Mouse (Mus musculus) mouse trophoblast stem cell (cell line): ENCODE data around the gene Qrich1.

Experiments used
- in situ Hi-C, 2 experiments: fragments of 300-500 bp; cut with MseI, MboI; formaldehyde crosslinking; loops; 2 replicates in 1 of 2; 3 replicates in 1 of 2; pipeline ENCODE4 v1.15.1; 2025

Gene Qrich1

GRCm38 (mm10) chr9:108563671-108564070, 47.1 kb downstream of the Qrich1 start:
- in situ Hi-C loops = no loop called here

- in situ Hi-C loops = no loop called here
Observed at GRCm38 (mm10) chr9:108564131-108564530, 47.5 kb downstream of the Qrich1 start.

DNA sequence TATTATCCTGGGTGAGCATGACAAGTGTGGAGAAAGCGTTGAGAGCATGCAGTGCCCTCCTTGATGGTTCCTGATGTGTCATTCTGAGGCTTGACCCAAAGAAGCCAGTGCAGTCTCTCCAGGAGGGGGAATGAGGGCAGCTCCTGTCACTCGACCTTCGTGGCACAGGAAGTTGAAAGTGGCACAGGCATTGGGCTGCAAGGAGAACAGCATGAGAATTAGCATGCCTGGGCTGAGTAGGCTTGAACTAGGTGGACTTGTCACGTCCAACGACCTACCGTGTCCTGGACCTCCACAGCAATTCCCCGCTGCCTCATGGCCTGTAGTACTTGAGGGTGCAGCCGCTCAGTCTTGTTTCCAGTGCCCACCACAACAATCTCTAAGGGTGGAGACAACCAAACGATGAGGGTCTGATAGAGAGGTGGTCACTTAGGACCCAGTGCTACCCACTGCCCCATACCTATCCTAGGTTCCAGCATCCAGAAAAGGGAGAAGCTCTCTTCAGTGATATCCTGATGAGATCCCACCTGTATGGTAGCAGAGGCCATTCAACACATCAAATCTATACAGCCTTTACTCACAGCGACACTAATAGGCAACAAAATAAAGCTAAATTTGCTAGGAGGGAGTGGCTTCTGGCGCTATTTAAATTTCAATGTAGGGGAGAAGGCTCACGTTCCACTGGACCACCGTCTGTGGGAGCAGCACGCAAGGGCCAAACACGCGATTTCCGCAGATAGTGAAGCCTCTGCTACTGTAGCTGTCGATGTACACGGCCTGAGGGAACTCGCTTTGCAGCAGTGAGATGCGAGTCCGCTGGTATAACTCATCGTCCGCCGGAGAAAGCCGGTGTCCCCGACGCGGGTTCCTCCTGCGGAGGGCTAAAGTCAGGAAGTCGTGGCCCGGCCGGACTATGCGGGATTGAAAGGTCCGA, 49.5 kb downstream of the Qrich1 start:
- in situ Hi-C loops = no loop called here

DNA sequence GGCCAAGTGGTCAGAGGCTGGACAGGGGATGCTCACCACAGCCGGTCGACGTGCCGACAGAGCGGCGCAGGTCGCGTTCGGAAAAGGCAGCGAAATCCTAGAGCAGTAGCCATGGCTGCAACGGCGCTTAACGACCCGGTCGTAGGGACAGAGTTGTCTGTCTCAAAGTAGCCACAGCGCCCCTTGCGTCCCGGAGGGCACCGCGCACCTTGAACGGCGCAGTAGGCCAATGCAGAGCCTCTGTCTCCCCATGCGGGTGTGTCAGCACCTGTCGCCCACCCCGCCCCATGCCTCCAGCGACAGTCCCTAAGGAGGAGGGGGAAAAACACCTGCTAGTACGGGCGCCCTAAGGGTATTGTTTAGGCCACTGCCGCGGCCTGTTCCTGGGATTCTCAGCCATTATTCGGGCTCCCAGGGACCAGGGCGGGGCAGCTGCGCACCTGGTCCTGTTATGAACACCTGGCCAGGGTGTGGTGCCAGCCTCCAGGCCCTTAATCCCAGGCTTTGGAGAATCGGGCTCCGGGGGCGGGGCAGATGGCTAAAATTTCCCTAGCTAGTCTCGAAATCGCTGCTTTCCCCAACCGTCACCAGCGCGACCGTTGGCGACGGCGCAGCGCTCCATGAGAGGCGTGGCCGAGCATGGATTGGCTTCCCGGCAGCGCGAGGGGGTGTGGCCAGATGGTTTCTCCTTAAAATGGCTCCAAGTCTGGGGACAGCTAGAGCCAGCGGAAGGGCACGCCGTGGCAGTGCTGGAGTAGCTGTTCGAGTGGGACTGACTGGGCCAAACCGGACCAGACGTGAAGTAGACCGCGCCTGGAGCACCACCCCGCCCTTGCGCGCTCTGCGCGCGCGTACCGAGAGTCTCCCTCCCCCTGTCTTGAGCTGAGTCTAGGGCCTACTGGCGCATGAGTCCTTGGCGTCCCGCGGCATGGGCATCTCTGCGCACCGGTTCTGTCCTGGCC, 50.5 kb downstream of the Qrich1 start, which contains the start of gene Ndufaf3:
TSS of gene Ndufaf3 (minus strand) at position 620 of the 962 bp plus-strand sequence.
- in situ Hi-C loops = no loop called here

GRCm38 (mm10) chr9:108567931-108568419, 51.4 kb downstream of the Qrich1 start:
- in situ Hi-C loops = no loop called here

GRCm38 (mm10) chr9:108568511-108568921, 51.9 kb downstream of the Qrich1 start:
- in situ Hi-C loops = no loop called here

DNA sequence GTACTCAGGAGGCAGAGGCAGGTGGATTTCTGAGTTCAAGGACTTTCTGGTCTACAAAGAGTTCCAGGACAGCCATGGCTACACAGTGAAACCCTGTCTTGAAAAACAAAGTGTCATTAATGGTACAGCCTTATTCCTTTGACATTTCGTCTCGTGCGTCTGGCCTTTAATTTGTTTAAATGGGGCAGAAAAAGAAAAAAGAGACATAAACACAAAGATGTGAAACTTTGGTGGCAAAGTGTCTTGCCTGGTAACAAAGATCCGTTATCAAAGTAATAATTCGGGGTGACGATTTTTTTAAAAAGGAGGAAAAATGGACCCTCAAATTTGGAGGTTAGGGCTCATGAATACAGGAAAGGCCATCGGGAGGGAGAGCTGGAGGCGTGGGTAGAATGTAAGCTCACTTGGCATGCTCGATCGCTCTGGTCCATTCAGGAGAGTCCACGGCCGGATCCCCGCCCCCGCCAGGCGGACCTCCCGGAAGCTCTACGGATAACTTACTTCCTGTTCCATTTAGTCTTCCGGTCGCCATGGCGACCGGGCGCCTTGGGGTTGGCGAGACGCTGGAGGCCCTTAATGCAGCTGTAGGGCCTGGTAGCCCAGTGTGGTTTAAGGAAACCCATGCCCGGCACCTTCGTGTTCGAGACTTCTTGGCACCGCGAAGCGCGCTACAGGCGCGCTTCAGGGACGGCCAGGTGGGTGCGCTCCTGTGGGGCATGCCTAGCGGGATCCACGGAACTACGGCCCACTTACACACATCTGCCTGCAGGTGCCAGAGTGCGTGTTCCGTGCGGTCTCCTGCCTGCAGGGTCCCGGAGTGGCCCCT, 53.0 kb downstream of the Qrich1 start, which contains the start of gene Dalrd3:
TSS of gene Dalrd3 (plus strand) at position 506 of the 826 bp plus-strand sequence.
- in situ Hi-C loops = no loop called here

GRCm38 (mm10) chr9:108570207-108570896, 53.7 kb downstream of the Qrich1 start:
- in situ Hi-C loops = no loop called here

- in situ Hi-C loops = no loop called here
Observed at GRCm38 (mm10) chr9:108571401-108571973, 54.9 kb downstream of the Qrich1 start.

GRCm38 (mm10) chr9:108572321-108572720, 55.7 kb downstream of the Qrich1 start:
- in situ Hi-C loops = no loop called here

GRCm38 (mm10) chr9:108573774-108574690, 57.4 kb downstream of the Qrich1 start:
- in situ Hi-C loops = no loop called here

DNA sequence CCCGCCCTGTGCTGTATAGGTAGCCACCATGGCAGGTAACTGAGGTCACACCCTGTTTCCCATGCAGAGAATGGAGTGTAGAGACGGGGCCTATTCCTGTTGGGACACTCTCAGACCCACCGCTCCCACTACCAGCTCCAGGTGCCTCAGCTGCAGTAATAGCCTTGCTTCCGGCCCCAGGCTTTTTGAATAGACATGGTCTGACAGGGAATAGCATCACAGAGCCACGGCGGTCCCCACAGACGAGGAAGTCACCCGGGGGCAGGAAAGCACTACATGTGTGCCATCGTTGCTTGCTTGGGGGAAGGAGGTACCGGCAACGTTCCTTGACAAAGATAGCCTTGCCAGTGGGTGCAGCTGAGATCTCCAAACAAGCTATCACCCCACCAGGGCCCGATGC, 58.3 kb downstream of the Qrich1 start:
- in situ Hi-C loops = no loop called here

- in situ Hi-C loops = no loop called here
Observed at GRCm38 (mm10) chr9:108575321-108576297, 59.0 kb downstream of the Qrich1 start.

GRCm38 (mm10) chr9:108577025-108577424, 60.4 kb downstream of the Qrich1 start:
- in situ Hi-C loops = no loop called here

- in situ Hi-C loops = no loop called here
Observed at GRCm38 (mm10) chr9:108577934-108578544, 61.4 kb downstream of the Qrich1 start.

GRCm38 (mm10) chr9:108578545-108579343, 62.1 kb downstream of the Qrich1 start, which contains the start of gene Wdr6:
Gene Wdr6, minus strand, starts transcription at chr9:108578739.
- in situ Hi-C loops = no loop called here
